Mouse (Mus musculus): ENCODE data around the gene Lipc.
"Not testable (repeated sequence)": the region's sequence is repeated elsewhere in the genome, so short reads cannot be mapped to it uniquely, and the experiment has no call there.

Gene Lipc

DNA sequence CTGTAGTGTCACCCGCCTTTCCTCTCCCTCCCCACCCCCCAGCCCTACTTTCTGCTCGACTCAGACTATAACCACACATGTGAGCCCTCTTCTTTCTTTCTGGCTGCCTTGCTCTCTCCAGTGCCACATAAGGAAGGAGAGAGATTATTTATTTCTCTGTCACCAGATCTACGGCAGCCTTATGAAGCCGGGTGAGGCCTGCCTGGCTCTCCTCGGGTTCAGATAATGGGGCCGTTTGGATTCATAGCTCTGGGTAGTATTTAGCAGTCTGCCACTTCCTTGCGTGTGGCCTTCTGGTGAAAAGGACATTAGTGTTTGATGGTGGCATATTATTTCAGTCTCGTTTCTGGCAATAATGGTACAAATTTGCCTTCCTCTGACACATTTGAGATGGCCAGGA is 88.0 kb downstream of the Lipc start:
- intact Hi-C loops (cut with DNase I): no loop called here

GRCm38 (mm10) chr9:70863299-70863698 is 88.7 kb downstream of the Lipc start:
- intact Hi-C loops (cut with DNase I): no loop called here

DNA sequence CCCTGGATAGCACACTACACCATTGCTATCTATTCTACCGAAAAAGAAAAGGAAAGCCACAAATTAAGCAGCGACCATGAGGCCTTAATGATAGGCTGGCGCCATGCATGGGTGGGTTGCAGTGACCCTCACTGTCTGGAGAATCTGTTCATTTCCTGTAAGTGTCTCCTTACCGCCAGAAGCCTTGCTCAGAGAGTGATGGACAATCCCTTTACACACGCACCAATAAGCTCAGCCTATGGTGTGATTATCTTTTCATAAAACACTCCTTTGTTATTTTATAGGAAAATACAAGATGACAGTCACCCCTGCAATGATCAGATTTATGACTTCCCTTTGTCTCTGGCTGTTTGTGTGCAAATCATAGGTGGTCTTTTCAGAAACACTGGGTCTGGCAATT is 92.8 kb downstream of the Lipc start:
- intact Hi-C loops (cut with DNase I): no loop called here

DNA sequence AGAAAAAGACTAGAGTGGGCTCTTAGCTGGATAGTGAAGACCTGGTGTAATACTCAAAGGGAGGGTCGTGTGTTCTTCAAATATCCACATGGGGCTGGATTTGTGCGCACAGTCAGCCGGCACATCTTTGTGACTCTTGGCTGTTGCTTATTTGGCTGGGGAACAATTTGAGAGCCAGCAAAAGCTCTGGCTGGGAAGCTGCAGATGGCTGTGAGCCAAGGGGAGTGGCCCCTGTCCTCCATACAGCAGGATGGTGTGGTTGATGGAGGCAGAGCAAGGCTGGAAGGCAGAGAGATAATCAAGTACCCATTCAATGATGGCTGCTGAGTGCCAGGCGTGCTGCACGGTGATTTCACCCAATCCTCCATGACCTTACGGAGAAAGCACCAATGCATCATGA is 96.2 kb downstream of the Lipc start:
- intact Hi-C loops (cut with DNase I): no loop called here

DNA sequence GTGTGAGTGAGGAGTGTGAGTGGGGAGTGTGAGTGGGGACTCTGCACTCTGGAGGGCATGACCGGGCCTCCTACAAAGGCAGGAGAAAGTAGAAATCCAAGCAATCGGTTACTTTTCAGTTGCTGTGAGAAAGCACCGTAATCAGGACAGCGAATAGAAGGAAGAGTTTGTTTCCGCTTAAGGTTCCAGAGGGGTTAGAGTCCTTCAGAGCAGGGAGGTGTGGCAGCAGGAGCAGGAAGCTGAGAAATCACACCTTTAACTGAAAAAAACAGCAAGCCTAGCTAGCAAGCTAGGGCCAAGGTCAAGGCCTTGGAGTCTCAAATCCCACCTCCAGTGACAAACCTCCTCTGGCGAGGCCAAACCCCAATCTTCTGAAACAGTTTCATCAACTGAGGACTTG is 97.1 kb downstream of the Lipc start:
- intact Hi-C loops (cut with DNase I): no loop called here

DNA sequence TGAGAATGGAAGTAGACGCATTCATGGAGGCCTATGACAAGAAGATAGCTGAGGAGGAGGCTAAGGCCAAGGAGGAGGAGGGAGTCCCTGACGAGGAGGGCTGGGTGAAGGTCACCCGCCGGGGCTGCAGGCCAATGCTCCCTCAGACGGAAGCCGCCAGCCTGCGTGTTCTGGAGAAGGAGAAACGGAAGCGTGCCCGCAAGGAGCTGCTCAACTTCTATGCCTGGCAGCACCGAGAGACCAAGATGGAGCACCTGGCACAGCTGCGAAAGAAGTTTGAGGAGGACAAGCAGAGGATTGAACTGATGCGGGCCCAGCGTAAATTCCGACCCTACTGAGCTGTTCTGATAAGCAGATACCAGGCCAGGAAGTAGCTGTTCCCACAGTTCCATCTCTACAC is 98.9 kb downstream of the Lipc start:
- intact Hi-C loops (cut with DNase I): not testable (repeated sequence)

- intact Hi-C loops (cut with DNase I): no loop called here
These were observed 100.5 kb downstream of the Lipc start for GRCm38 (mm10) chr9:70851533-70851932.

GRCm38 (mm10) chr9:70848135-70848770 is 103.8 kb downstream of the Lipc start:
- intact Hi-C loops (cut with DNase I): no loop called here

- intact Hi-C loops (cut with DNase I): no loop called here
These were observed 104.4 kb downstream of the Lipc start for GRCm38 (mm10) chr9:70847627-70848051.

DNA sequence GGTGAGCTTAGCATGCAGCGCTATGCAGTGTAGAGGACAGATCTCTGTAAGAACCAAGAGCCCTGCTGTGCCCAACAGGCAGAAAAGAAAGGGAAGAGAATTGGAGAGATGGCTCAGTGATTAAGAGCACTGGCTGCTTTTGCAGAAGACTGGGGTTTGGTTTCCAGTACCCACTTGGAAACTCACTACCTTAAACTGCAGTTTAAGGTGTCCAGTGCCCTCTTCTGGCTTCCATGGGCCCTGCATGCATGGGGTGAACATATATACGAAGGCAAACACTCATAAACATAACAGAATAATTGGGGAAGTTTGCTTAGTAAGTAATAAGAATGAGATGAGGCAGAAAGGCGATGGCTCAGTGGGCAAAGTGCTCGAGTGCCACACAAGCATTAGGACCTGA is 108.8 kb downstream of the Lipc start:
- intact Hi-C loops (cut with DNase I): no loop called here

DNA sequence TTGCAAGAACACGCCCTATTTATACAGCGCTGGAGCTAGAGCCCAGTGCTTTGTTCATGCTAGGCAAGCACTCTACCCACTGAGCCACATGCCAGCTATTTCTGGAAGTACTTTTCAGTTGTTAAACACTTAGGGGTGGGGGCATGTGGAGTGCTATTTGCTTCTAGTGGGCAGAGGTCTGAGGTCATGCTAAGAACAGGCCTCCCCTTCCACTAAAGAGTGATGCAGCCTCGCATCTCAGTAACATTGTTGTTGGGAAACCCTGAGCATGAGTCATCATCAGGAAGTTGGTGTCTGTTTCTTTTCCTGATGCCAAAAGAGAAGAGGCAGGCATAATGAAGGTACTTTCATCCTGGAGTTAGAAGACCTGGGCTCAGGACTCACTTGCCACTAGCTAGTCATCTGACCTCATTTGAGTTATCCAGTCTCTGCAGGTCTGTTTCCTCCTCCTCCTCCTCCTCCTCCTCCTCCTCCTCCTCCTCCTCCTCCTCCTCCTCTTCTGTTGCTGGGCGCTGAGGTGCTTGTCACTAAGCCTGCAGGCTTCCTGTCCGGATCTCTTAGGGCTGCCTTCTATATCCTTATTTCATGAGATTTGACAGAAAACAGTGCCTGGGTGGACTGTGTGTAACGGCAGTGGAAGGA is 109.6 kb downstream of the Lipc start:
- intact Hi-C loops (cut with DNase I): no loop called here

DNA sequence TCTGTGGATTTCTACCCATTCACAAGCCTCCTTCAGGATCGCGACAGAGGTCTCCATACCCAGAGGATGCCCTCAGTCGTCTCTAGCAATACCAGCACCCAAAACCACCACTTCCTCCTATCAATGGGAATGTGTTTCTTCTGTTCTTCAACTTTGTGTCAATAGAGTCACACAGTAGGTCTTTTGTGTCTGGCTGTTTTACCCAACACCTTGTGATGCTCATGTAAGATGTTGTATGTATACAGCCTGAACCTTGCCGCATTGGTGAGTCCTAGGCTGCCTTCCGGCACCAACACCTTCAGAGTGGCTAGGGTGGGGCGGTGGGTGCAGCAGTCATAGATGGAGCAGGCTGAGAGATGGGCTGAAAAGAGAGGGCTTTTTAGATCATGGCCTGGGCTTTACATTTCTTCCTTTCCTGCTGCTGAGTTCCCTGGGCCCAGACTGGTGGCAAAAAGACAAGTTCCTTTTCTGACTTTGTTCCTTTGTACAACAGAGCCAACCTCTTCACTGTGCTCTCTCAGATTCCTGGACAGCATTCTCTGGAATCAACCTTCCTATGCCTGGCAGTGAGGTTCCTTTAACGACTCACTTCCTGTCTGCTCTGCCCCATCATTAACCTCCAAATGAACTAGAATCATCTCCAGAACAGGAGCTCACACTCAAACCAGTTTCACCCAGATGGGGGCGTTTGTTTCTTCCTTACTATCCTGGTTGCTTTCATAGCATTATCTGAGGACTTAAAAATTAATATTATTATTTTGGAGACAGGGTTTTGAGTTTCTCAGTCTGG is 110.4 kb downstream of the Lipc start:
- intact Hi-C loops (cut with DNase I): no loop called here

DNA sequence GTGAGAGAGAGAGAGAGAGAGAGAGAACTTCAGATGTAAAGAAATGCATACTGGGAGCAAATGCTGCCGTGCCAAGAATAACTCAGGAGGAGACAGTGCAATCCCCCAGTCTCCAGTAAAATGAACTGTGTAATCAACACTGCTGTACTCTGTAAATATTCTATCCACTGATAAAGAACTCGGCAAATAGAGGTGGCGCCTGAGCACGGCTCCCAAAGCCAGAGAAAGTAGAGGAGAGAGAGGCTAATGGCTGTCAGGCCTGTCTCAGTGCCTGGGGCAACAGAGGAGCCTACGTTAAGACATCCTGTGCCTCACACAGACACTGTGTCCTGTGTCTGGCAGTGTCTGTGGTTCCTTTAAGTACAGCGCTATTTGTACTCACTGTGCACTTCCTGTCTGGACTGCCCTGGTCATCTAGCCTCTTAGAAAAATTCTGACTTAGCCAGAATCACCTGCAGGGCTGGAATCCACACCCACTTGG is 111.1 kb downstream of the Lipc start:
- intact Hi-C loops (cut with DNase I): no loop called here

- intact Hi-C loops (cut with DNase I): no loop called here
These were observed 113.7 kb downstream of the Lipc start for GRCm38 (mm10) chr9:70838132-70838911.

DNA sequence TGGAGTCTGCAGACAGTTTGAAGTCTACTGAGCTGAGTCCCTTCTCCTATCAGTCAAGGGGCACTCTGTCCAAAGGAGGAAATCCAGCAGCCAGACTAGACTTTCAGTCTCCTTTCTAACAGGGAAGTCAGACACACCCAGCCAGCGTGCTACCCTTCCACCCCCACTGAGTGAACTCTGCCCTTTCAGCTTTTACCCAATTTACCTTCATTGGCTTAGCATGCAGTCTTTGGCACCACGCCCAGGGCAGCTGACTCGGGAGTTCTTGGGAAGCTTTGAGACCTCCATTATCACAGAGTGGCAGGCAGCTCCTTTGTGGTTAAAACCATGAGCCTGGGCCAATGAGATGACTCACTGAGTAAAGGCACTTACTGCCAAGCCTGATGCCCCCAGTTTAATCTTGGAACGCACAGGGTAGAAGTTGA is 117.3 kb downstream of the Lipc start:
- intact Hi-C loops (cut with DNase I): no loop called here

- intact Hi-C loops (cut with DNase I): no loop called here
These were observed 117.8 kb downstream of the Lipc start for GRCm38 (mm10) chr9:70834217-70834616.

GRCm38 (mm10) chr9:70833111-70833908 is 118.7 kb downstream of the Lipc start:
- intact Hi-C loops (cut with DNase I): no loop called here

- intact Hi-C loops (cut with DNase I): no loop called here
These were observed 119.8 kb downstream of the Lipc start for GRCm38 (mm10) chr9:70832231-70832630.

DNA sequence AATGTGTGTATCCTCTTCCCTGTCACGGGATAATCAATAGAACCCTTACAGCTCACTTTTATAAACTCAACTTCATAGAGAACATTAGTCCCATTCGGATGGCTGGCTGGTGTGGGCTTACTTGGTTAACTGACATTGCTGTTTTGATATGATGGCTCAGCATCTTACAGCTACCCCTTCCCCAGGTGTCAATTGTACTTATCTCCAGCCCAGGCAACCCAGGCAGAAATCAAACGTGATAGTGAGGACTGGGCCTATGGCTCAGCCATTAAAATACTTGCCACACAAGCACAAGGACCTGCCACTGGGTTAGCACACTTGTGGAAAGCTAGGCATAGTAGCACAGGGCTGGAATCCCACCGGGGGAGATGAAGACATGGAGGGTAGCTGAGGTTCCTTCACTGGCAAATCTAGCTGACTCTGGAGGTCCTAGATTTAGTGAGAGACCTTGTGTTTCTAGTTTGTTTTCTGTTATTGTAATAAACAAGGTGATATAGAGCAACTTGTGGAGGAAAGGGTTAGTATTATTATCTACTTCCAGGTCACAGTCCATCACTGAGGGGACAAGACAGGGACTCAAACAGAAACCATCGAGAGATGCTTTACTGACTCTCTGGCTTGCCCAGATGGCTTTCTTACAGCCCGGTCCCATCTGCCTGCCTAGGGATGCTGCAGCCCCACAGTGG is 121.0 kb downstream of the Lipc start:
- intact Hi-C loops (cut with DNase I): no loop called here
